Mouse (Mus musculus) olfactory bulb, adult 2 months (tissue): ENCODE measurements around the gene Stx17.

Experiments
- CTCF ChIP-seq: fragments of 200-500 bp; IDR thresholded peaks from 2 replicates; pipeline ENCODE4 v1.5.1; 2012; ENCODE audit warnings: low read depth, mild to moderate bottlenecking, low read length, moderate library complexity; ENCODE audit not compliant: insufficient read depth
- POLR2A ChIP-seq: fragments of 200-500 bp; IDR thresholded peaks from 2 replicates; pipeline ENCODE4 v1.6.1; 2012; ENCODE audit warnings: mild to moderate bottlenecking, low read depth, low read length, moderate library complexity; ENCODE audit not compliant: insufficient read depth

DNA sequence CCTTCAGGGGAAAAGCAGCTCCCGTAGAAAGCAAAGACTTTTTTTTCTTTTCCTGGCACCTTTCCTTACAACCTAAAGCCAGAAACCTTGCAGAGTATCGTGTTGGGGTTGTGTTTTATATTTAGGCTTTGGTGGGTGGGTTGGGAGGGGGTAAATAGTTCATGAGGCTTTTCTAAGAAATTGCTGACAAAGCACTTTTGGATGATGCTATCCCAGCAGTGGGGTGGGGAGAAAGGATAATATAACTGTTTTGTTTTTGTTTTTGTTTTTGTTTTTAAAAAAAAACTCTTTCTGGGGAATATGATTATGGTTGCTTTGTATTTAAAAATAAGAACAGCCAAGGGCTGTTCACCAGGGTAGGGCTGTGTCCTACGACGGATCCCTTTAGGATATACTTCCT is 41.3 kb upstream of the Stx17 start:
- no peak for TF ChIP-seq POLR2A
- no peak for TF ChIP-seq CTCF
